Mouse (Mus musculus): ENCODE data around the gene Glis2.

DNA sequence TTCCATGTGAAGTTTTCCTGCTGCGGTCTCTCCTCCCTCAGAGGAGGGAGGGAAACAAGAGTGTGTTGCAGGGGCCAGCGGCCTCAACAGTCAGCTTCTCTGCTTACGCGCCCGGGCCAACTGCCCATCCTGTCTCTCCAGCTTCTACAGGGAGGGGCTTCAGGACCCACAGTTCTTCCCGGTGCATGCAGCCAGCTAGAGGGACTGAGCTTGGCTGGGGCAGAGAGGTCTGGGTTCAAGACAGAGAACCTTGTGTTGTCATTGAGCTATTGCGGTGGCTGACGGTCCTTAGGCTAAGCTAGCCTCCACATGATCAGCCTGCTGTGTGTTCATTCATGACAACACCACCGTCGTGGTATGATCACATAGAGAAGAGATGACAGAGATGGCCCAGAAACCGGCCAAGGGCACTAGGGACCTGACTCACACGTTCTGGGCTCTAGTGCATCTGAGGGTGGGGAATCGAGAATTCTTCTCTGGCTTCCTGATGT lies 53.2 kb downstream of the Glis2 start:
- TF ChIP-seq CTCF (IDR thresholded peaks at IDR 0.05; ENCODE audit: control insufficient read depth, insufficient read depth, low read length): no peak
- TF ChIP-seq POLR2A (IDR thresholded peaks at IDR 0.05; ENCODE audit: borderline replicate concordance, control insufficient read depth, low read depth, low read length): no peak

Measured in bone marrow, adult 2 months (tissue).